Mouse (Mus musculus) heart, adult 10 weeks (tissue): ENCODE data around the gene Il10rb. TPM values are rescaled to one million over a fixed set of nuclear protein-coding genes. Genes with fewer than 3 reads are reported as not detected.

Experiments used
- polyA plus RNA-seq: library from polyadenylated mRNA; stranded (reverse); fragments of 350-450 nt; fragmentation: Illumina TruSeq; extraction: RNeasy Lipid Tissue Mini Kit (QIAGEN cat#74804); gene quantifications from one replicate; pipeline ENCODE4 v1.2.3, GENCODE M21; 2014; ENCODE audit warnings: low read depth, low replicate concordance

Gene Il10rb
- polyA plus RNA-seq, result 179 TPM

GRCm38 (mm10) chr16:91405640-91406584 is at the start of gene Il10rb:
TSS of gene Il10rb (plus strand) at chr16:91406164.

GRCm38 (mm10) chr16:91372577-91373472 is 33.1 kb upstream of the Il10rb start, which contains the start of gene Ifnar2:
TSS of gene Ifnar2 (plus strand) at chr16:91372783.

DNA sequence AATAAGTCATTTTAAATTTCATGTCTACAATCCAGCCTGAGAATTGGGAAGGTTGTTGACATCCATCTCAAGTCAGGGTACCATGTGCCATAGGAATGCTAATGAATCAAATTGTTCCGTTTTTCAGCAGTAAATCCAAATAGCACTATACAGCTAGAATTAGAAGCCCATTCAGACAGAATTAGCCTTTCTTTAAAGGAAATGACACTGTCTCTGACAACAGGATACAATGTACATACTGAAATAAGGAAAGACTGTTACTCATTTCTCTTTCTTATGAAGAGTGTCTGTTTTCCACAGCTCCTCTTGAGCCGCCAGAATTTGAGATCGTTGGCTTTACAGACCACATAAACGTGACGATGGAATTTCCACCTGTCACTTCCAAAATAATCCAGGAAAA is 14.5 kb upstream of the Il10rb start, which contains the start of gene Gm21970:
TSS of gene Gm21970 (plus strand) at position 301 of the 400 bp plus-strand sequence.

Other genes with a start within 250 kb of the Il10rb start
- not detected for gene Olig2, start 180.7 kb upstream of the Il10rb start, polyA plus RNA-seq
- gene Olig1, start 136.4 kb upstream of the Il10rb start, polyA plus RNA-seq, result not detected
- gene Ifnar2, start 33.4 kb upstream of the Il10rb start, polyA plus RNA-seq, result 40.2 TPM
- not detected for gene Gm21970, start 14.4 kb upstream of the Il10rb start, polyA plus RNA-seq
- 17.7 TPM for gene Ifnar1, start 79.1 kb downstream of the Il10rb start, polyA plus RNA-seq
- 116 TPM for gene Ifngr2, start 140.9 kb downstream of the Il10rb start, polyA plus RNA-seq
- gene Tmem50b, start 191.6 kb downstream of the Il10rb start, polyA plus RNA-seq, result 52.7 TPM
- 41.2 TPM for gene Dnajc28, start 212.9 kb downstream of the Il10rb start, polyA plus RNA-seq
- 48.6 TPM for gene Gart, start 240.8 kb downstream of the Il10rb start, polyA plus RNA-seq
- gene Son, start 241.3 kb downstream of the Il10rb start, polyA plus RNA-seq, result 269 TPM